Mouse (Mus musculus): ENCODE data around the gene Epb41l2.

DNA sequence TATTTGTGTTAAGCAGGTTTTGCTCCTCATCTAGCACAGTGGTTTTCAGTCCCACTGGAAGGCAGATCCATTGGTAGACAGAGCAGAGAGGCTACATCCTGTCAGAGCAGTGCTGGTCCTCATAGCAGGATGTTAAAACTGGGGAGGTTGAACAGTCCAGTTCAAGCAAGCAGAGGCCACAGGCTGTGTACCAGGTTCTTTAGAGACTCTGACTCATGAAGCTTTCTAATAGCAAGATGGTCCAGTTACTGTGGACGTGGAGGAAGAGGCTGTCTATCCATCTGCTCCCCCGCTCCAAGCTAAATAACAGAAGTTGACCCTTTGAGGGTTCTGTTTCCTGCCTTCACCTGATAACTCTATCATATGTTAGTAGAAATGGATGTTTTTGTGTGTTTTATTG lies 41.8 kb downstream of the Epb41l2 start:
- TF ChIP-seq CTCF (IDR thresholded peaks at IDR 0.05; ENCODE audit: low read depth): no peak
- TF ChIP-seq EP300 (IDR thresholded peaks at IDR 0.05; ENCODE audit: low read depth): no peak
